Mouse (Mus musculus) liver, adult 2 months (tissue): ENCODE measurements around the gene Plppr3.

Experiments used
- CTCF ChIP-seq: fragments of 200-500 bp; IDR thresholded peaks from 2 replicates; pipeline ENCODE4 v1.5.1; 2011; ENCODE audit warnings: low read depth, low read length, control low read depth
- POLR2A ChIP-seq: fragments of 200-500 bp; IDR thresholded peaks from 2 replicates; pipeline ENCODE4 v1.6.1; 2011; ENCODE audit warnings: low read length, control low read depth; ENCODE audit not compliant: insufficient read depth; ENCODE audit errors: extremely low read depth

DNA sequence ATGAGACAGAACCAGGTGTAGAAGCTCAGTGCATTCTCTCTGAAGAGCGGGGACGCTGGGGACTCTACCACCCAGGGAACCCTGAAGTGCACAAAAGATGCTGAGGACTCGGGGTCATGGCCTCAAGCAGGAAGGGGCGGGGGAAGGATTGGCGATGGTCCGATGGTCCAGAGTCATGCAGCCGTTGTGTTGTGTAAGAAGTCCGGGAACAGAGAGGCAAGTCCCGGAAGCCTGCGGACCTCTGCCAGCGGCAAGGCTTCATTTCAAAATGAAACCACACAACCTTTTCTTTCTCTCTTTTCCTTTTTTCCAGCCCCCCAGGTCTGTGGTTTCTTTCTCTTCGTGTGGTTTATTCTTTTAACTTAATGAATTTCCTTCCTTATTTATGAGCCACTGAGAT is 3.3 kb upstream of the Plppr3 start:
- TF ChIP-seq CTCF = no peak
- TF ChIP-seq POLR2A = no peak
